Mouse (Mus musculus) heart, postnatal 25 days (tissue): ENCODE measurements around the gene Tmem170. TPM values are rescaled to one million over a fixed set of nuclear protein-coding genes. Genes with fewer than 3 reads are reported as not detected.

Experiments
- DNase-seq: peaks from one replicate; pipeline ENCODE4 v3.0.0; 2022; ENCODE audit warnings: low spot score
- intact Hi-C: fragments of 180-260 bp; cut with DNase I; formaldehyde crosslinking; loops from one replicate; pipeline ENCODE4 v1.15.1; 2025
- total RNA-seq, 2 experiments: library from RNA; stranded (reverse); gene quantifications; 2 replicates each; pipeline ENCODE4 v1.2.3; 2021

Gene Tmem170
- total RNA-seq, 2 experiments from 2014 or later: 2.9 to 3.1 TPM

DNA sequence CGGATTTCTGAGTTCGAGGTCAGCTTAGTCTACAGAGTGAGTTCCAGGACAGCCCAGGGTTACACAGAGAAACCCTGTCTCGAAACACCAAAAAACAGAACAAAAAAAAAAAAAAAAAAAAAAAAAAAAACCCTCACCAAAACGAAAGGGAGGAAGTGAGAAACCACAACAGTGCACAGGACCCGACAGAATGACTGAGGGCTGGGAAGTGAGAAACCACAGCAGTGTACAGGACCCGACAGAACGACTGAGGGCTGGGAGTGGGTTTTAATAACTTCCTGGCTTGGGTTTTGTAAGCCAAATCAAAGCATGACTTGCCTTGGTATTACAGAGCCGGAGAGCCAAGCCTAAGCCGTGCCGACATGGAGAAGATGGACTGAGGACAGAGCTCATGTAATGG, 55.4 kb downstream of the Tmem170 start:
- no peak for DNase-seq
- intact Hi-C loops: loop anchor here (5.0 kb wide), 1 partner anchor 34 kb away; no protein-coding TSS in a partner anchor

- intact Hi-C loops: loop anchor here (5.0 kb wide), 1 partner anchor 33 kb away; no protein-coding TSS in a partner anchor
- DNase-seq: no peak
Measured at GRCm38 (mm10) chr8:111820691-111821090, 55.9 kb downstream of the Tmem170 start.

GRCm38 (mm10) chr8:111820018-111820417, 56.5 kb downstream of the Tmem170 start:
- intact Hi-C loops: loop anchor here (5.0 kb wide), 1 partner anchor 33 kb away; no protein-coding TSS in a partner anchor
- no peak for DNase-seq

- no peak for DNase-seq
- intact Hi-C loops: no loop called here
Measured at GRCm38 (mm10) chr8:111818556-111818955, 58.0 kb downstream of the Tmem170 start.

GRCm38 (mm10) chr8:111815078-111815477, 61.5 kb downstream of the Tmem170 start:
- DNase-seq: no peak
- intact Hi-C loops: no loop called here

DNA sequence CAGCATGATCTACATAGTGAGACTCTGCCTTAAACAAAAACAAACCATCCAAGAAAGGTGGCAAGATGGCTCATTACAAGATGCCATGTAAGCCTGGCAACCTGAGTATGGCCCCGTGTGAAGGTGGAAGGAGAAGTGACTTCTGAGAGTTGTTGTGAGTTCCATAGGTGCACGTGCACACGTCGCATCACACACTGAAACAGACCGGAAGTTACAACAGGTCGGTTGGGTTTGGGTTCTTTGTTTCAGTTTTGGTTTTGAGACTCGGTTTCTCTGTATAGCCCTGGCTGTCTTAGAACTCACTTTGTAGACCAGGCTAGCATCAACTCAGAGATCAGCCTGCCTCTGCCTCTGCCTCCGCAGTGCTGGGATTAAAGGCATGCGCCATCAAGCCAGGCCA, 62.7 kb downstream of the Tmem170 start:
- DNase-seq: no peak
- intact Hi-C loops: no loop called here

Other genes starting within 250 kb of the Tmem170 start
- gene Ldhd, start 246.4 kb downstream of the Tmem170 start, total RNA-seq: 10 to 100 TPM; 25.1 to 28.1 TPM
- 1 to 10 TPM; 7.4 to 7.5 TPM for gene Zfp1, start 233.3 kb downstream of the Tmem170 start, total RNA-seq
- not detected for gene Ctrb1, start 185.7 kb downstream of the Tmem170 start, total RNA-seq
- gene Bcar1, start 132.9 kb downstream of the Tmem170 start, total RNA-seq: 10 to 100 TPM; 18.7 to 20.7 TPM
- 10 to 100 TPM; 30.9 to 35.7 TPM for gene Cfdp1, start 22.5 kb downstream of the Tmem170 start, total RNA-seq
- not detected for gene Chst5, start 33.7 kb upstream of the Tmem170 start, total RNA-seq
- gene Tmem231, start 57.1 kb upstream of the Tmem170 start, total RNA-seq: 1 to 10 TPM; 1.5 to 2.1 TPM
- gene Gabarapl2, start 64.0 kb upstream of the Tmem170 start, total RNA-seq: 100 to 1,000 TPM; 123 to 129 TPM
- gene Adat1, start 115.6 kb upstream of the Tmem170 start, total RNA-seq: 1 to 10 TPM; 1.5 to 2.4 TPM
- 10 to 100 TPM; 92.7 to 92.8 TPM for gene Kars, start 134.6 kb upstream of the Tmem170 start, total RNA-seq
- 1 to 10 TPM; 9.9 TPM for gene Terf2ip, start 134.6 kb upstream of the Tmem170 start, total RNA-seq
- gene Gm6793, start 138.3 kb upstream of the Tmem170 start, total RNA-seq: not detected